Mouse (Mus musculus): ENCODE results near the gene Ttll2.
"Not testable (repeated sequence)": the region's sequence is repeated elsewhere in the genome, so short reads cannot be mapped to it uniquely, and the experiment has no call there.

Gene Ttll2

GRCm38 (mm10) chr17:7360749-7361465 lies 8.4 kb upstream of the Ttll2 start:
- DNase-seq (ENCODE audit: low read depth): not testable (repeated sequence)

GRCm38 (mm10) chr17:7359806-7360205 lies 7.3 kb upstream of the Ttll2 start:
- not testable (repeated sequence) for DNase-seq (ENCODE audit: low read depth)

GRCm38 (mm10) chr17:7348765-7349164 lies 3.7 kb downstream of the Ttll2 start:
- not testable (repeated sequence) for DNase-seq (ENCODE audit: low read depth)

- DNase-seq (ENCODE audit: low read depth): not testable (repeated sequence)
These were observed 15.1 kb downstream of the Ttll2 start for GRCm38 (mm10) chr17:7337381-7337780.

GRCm38 (mm10) chr17:7332745-7333144 lies 19.8 kb downstream of the Ttll2 start:
- not testable (repeated sequence) for DNase-seq (ENCODE audit: low read depth)

GRCm38 (mm10) chr17:7326415-7326814 lies 26.1 kb downstream of the Ttll2 start:
- not testable (repeated sequence) for DNase-seq (ENCODE audit: low read depth)

GRCm38 (mm10) chr17:7324346-7324745 lies 28.1 kb downstream of the Ttll2 start, which contains the start of gene Tcp10a:
Gene Tcp10a, plus strand, starts transcription at chr17:7324646.
- DNase-seq (ENCODE audit: low read depth): not testable (repeated sequence)

GRCm38 (mm10) chr17:7319789-7320188 lies 32.7 kb downstream of the Ttll2 start:
- DNase-seq (ENCODE audit: low read depth): not testable (repeated sequence)

- not testable (repeated sequence) for DNase-seq (ENCODE audit: low read depth)
These were observed 36.7 kb downstream of the Ttll2 start for GRCm38 (mm10) chr17:7315693-7316382.

GRCm38 (mm10) chr17:7306278-7307196 lies 46.0 kb downstream of the Ttll2 start:
- DNase-seq (ENCODE audit: low read depth): not testable (repeated sequence)

All from c-Kit-positive CD71-positive TER-119-negative erythroid progenitor cells, embryonic 14.5 days (primary cell).